Mouse (Mus musculus) T-helper 1 cell (primary cell): ENCODE results near the gene Wtap.
"Not testable (repeated sequence)": the region's sequence is repeated elsewhere in the genome, so short reads cannot be mapped to it uniquely, and the experiment has no call there.

Experiments
- in situ Hi-C: fragments of 300-600 bp; cut with MboI, MseI; formaldehyde crosslinking; loops from one replicate; pipeline ENCODE4 v1.15.1; 2025; ENCODE audit warnings: high pct_unique_total_duplicates

Wtap gene

GRCm38 (mm10) chr17:12994069-12994468 is at the start of gene Wtap:
Gene Wtap, minus strand, starts transcription at chr17:12994169.
- in situ Hi-C loops, result loop anchor here (10.0 kb wide), 1 partner anchor 679 kb away; the partner anchor contains the start of gene Map3k4

- in situ Hi-C loops, result loop anchor here (5.0 to 10.0 kb wide), 2 partner anchors 138 to 296 kb away; no protein-coding TSS in a partner anchor
Measured at GRCm38 (mm10) chr17:13036627-13037192, 42.7 kb upstream of the Wtap start.

GRCm38 (mm10) chr17:13013316-13013715 is 19.3 kb upstream of the Wtap start:
- in situ Hi-C loops, result no loop called here

- in situ Hi-C loops, result no loop called here
Measured at GRCm38 (mm10) chr17:13009887-13010286, 15.9 kb upstream of the Wtap start.

- in situ Hi-C loops, result no loop called here
Measured at GRCm38 (mm10) chr17:13008528-13008927, 14.6 kb upstream of the Wtap start.

GRCm38 (mm10) chr17:13007730-13008425 is 13.9 kb upstream of the Wtap start:
- in situ Hi-C loops, result no loop called here

- in situ Hi-C loops, result no loop called here
Measured at GRCm38 (mm10) chr17:13006984-13007383, 13.0 kb upstream of the Wtap start.

- in situ Hi-C loops, result not testable (repeated sequence)
Measured at GRCm38 (mm10) chr17:13006546-13006945, 12.6 kb upstream of the Wtap start, which contains the start of gene Sod2. Gene Sod2, plus strand, starts transcription at chr17:13006846.

GRCm38 (mm10) chr17:13004436-13004835 is 10.5 kb upstream of the Wtap start:
- in situ Hi-C loops, result not testable (repeated sequence)

- in situ Hi-C loops, result not testable (repeated sequence)
Measured at GRCm38 (mm10) chr17:13002243-13002642, 8.3 kb upstream of the Wtap start.

- in situ Hi-C loops, result loop anchor here (10.0 kb wide), 1 partner anchor 684 kb away; the partner anchor contains the start of gene Map3k4
Measured at GRCm38 (mm10) chr17:12999069-12999468, 5.1 kb upstream of the Wtap start.

- in situ Hi-C loops, result loop anchor here (10.0 kb wide), 1 partner anchor 683 kb away; the partner anchor contains the start of gene Map3k4
Measured at GRCm38 (mm10) chr17:12997890-12998289, 3.9 kb upstream of the Wtap start.

GRCm38 (mm10) chr17:12996345-12996744 is 2.4 kb upstream of the Wtap start:
- in situ Hi-C loops, result loop anchor here (10.0 kb wide), 1 partner anchor 682 kb away; the partner anchor contains the start of gene Map3k4

- in situ Hi-C loops, result loop anchor here (10.0 kb wide), 1 partner anchor 678 kb away; the partner anchor contains the start of gene Map3k4
Measured at GRCm38 (mm10) chr17:12992470-12992991, 1.4 kb downstream of the Wtap start.

- in situ Hi-C loops, result loop anchor here (10.0 kb wide), 1 partner anchor 677 kb away; the partner anchor contains the start of gene Map3k4
Measured at GRCm38 (mm10) chr17:12991635-12992358, 2.2 kb downstream of the Wtap start.

GRCm38 (mm10) chr17:12991194-12991634 is 2.8 kb downstream of the Wtap start:
- in situ Hi-C loops, result loop anchor here (10.0 kb wide), 1 partner anchor 676 kb away; the partner anchor contains the start of gene Map3k4

- in situ Hi-C loops, result loop anchor here (10.0 kb wide), 1 partner anchor 676 kb away; the partner anchor contains the start of gene Map3k4
Measured at GRCm38 (mm10) chr17:12990567-12991145, 3.3 kb downstream of the Wtap start.

GRCm38 (mm10) chr17:12988096-12988495 is 5.9 kb downstream of the Wtap start:
- in situ Hi-C loops, result not testable (repeated sequence)

GRCm38 (mm10) chr17:12983988-12984387 is 10.0 kb downstream of the Wtap start:
- in situ Hi-C loops, result no loop called here

GRCm38 (mm10) chr17:12978546-12978945 is 15.4 kb downstream of the Wtap start:
- in situ Hi-C loops, result no loop called here

GRCm38 (mm10) chr17:12973851-12974250 is 20.1 kb downstream of the Wtap start:
- in situ Hi-C loops, result loop anchor here (25.0 kb wide), 1 partner anchor 1988 kb away; the partner anchor contains the start of gene Phf10
